16 mouse cellular contexts compared by ENCODE assay signal in the genomic region with DNA sequence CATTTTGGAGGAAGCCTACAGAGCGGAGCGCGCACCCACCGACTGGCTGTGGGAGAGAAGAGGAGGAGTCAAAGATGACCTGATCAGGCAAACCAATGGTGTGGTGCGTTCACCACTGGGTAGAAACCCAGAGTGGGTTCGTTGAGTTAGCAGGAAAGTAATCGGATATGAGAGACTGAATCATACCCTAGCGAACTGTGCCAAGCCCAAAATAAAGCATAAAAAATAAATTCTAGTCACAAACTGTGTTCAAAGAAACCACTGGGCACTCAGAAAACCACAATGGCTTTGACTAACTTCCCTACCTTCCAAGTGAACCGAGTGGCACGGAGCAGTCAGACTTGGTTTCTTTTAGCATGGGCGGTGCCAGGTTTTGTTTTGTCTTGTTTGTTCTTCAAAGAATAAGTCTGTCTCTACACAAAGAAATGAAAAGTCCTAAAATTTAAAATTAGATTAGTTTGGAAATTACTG. TPM values are rescaled to one million over a fixed set of nuclear protein-coding genes. Genes with fewer than 3 reads are reported as not detected.
DNase-seq lines count a peak whose midpoint lies in the region; ATAC-seq and TF ChIP-seq lines count a peak whose summit lies in the region.
"Had no signal": no experiment of that assay in that cellular context is flagged by ENCODE, and none has a peak within 500 bp of the region (broad histone marks: within the 10 kb centered on the region; RNA-seq: fewer than 3 reads in every experiment).

No protein-coding gene starts in this region.

- no peak overlapping the region for H3K4me2 ChIP-seq in heart, embryonic 13.5 days
- H3K4me2 ChIP-seq in liver, postnatal 0 days (ENCODE audit: low read depth, low read length): no peak overlapping the region
- H3K4me2 ChIP-seq: forebrain, embryonic 12.5 days; intestine, embryonic 15.5 days had no signal

- H3K27ac ChIP-seq in heart, embryonic 13.5 days (replicated peaks): peak overlapping the region; percentile 70
- no peak overlapping the region for H3K27ac ChIP-seq in liver, postnatal 0 days (ENCODE audit: low read depth)
- H3K27ac ChIP-seq: forebrain, embryonic 12.5 days; intestine, embryonic 15.5 days; stomach, postnatal 0 days had no signal

- TF ChIP-seq CTCF in liver, postnatal 0 days (IDR thresholded peaks at IDR 0.05; ENCODE audit: low read depth): no peak

- WGBS in heart, embryonic 13.5 days: 88% methylated on average over 11 of the region's 11 CpGs
- 66% methylated on average over 11 of the region's 11 CpGs for WGBS in liver, postnatal 0 days (ENCODE audit: insufficient replicate concordance)

- no peaks in the 10 kb centered on the region for H3K9me3 ChIP-seq in heart, embryonic 13.5 days
- no peaks in the 10 kb centered on the region for H3K9me3 ChIP-seq in liver, postnatal 0 days (ENCODE audit: low read length)
- H3K9me3 ChIP-seq: forebrain, embryonic 12.5 days; G1E; intestine, embryonic 15.5 days had no signal

- no peak for DNase-seq in heart, postnatal 4 days
- DNase-seq in brain, adult 2 months (ENCODE audit: low read depth, low spot score): peak; percentile 8
- no peak for DNase-seq in spleen, postnatal 10 days (ENCODE audit: low spot score in 2 of 2)
- no peak for DNase-seq in cerebellum, postnatal 25 days
- no peak for DNase-seq in liver, postnatal 0 days
- DNase-seq: gastrocnemius, postnatal 36 days; liver; lung, postnatal 14 days; right cerebral cortex, postnatal 25 days had no signal

- peaks cover 24% of the 10 kb centered on the region for H3K4me1 ChIP-seq in heart, embryonic 13.5 days
- H3K4me1 ChIP-seq in liver, postnatal 0 days (ENCODE audit: insufficient read depth): no peaks in the 10 kb centered on the region
- H3K4me1 ChIP-seq: forebrain, embryonic 12.5 days had no signal

- no peak for ATAC-seq in heart, embryonic 13.5 days (ENCODE audit: extremely low read depth, insufficient number of reproducible peaks, low FRiP score, low TSS enrichment)
- ATAC-seq in CD4-positive, CD25-positive, alpha-beta regulatory T cell, adult 4 months: peak; percentile 65
- ATAC-seq in monocyte, adult 5-6 weeks (replicated peaks; ENCODE audit: insufficient number of reproducible peaks, low FRiP score, low TSS enrichment, poor library complexity, severe bottlenecking): peak; percentile 61
- ATAC-seq in liver, postnatal 0 days: no peak
- ATAC-seq: intestine, embryonic 15.5 days had no signal

- no peak overlapping the region for H3K9ac ChIP-seq in heart, embryonic 13.5 days
- H3K9ac ChIP-seq in liver, postnatal 0 days (replicated peaks): no peak overlapping the region
- H3K9ac ChIP-seq: forebrain, embryonic 12.5 days; intestine, embryonic 15.5 days had no signal

- no peaks in the 10 kb centered on the region for H3K36me3 ChIP-seq in heart, embryonic 13.5 days
- H3K36me3 ChIP-seq in liver, postnatal 0 days (replicated peaks; ENCODE audit: insufficient read depth, low read length): no peaks in the 10 kb centered on the region
- H3K36me3 ChIP-seq: forebrain, embryonic 12.5 days; G1E; intestine, embryonic 15.5 days had no signal

- no peaks in the 10 kb centered on the region for H3K27me3 ChIP-seq in heart, embryonic 13.5 days (replicated peaks)
- no peaks in the 10 kb centered on the region for H3K27me3 ChIP-seq in liver, postnatal 0 days (ENCODE audit: insufficient read depth, low read length)
- H3K27me3 ChIP-seq: intestine, embryonic 15.5 days had no signal

- H3K4me3 ChIP-seq in heart, embryonic 13.5 days: no peak overlapping the region
- H3K4me3 ChIP-seq in liver, postnatal 0 days (ENCODE audit: low read depth, low read length): no peak overlapping the region
- H3K4me3 ChIP-seq: forebrain, embryonic 12.5 days; intestine, embryonic 15.5 days had no signal

- no peak for TF ChIP-seq EP300 in liver, postnatal 0 days (IDR thresholded peaks at IDR 0.05; ENCODE audit: low read depth)

RNA-seq across cellular contexts. Expression of a gene that starts 42.7 kb away (rescaled TPM):
- 200 and 212 TPM in 2 replicates for polyA plus RNA-seq in heart, embryonic 13.5 days (2015; fragmentation: Nextera tagmentation; extraction: Ambion mirVana)
- 100 to 1,000 TPM; 178 TPM for total RNA-seq in heart, postnatal 4 days (2021)
- polyA plus RNA-seq in CD4-positive, CD25-positive, alpha-beta regulatory T cell, adult 4 months (2017; shearing (Covaris generic)): 100 to 1,000 TPM; 125 to 130 TPM
- total RNA-seq in monocyte, adult 5-6 weeks (2017): 226 to 245 TPM (median 232 TPM) in 3 replicates
- polyA plus RNA-seq in liver, postnatal 0 days (2015; fragmentation: Nextera tagmentation; extraction: Ambion mirVana): 83.6 and 89.5 TPM in 2 replicates

Comparison
In these comparisons a context has a peak if more than half of its experiments do, and no peak if none do; other contexts are left out.
1. ATAC-seq: peak in CD4-positive, CD25-positive, alpha-beta regulatory T cell, adult 4 months (single experiment) and monocyte, adult 5-6 weeks (single experiment); none in heart, embryonic 13.5 days (single experiment) and liver, postnatal 0 days (single experiment).